Mouse (Mus musculus) MEL (cell line): Measurements from ENCODE around the gene Usp29. TPM values are rescaled to one million over a fixed set of nuclear protein-coding genes. Genes with fewer than 3 reads are reported as not detected.

Source experiments
- DNase-seq: peaks from one replicate; pipeline ENCODE4 v3.0.0; 2011; ENCODE audit warnings: low read depth, low spot score
- H3K27ac ChIP-seq: 2 replicates; pipeline ENCODE4 v1.5.1; 2012; ENCODE audit warnings: low read depth, mild to moderate bottlenecking, control low read depth, low read length, moderate library complexity; ENCODE audit not compliant: control insufficient read depth
- H3K27me3 ChIP-seq, 2 experiments: fragments of 150-350 bp in 1 of 2; sonication (generic) in 1 of 2; 2 replicates each; pipeline ENCODE4 v1.6.1; 2012; ENCODE audit warnings: low read length in 2 of 2, mild to moderate bottlenecking in 2 of 2, improper control_type of control experiment in 1 of 2, moderate library complexity in 1 of 2; ENCODE audit not compliant: insufficient read depth in 2 of 2, control insufficient read depth in 1 of 2
- H3K36me3 ChIP-seq, 2 experiments: 2 replicates each; pipeline ENCODE4 v1.6.1; 2012 to 2014; ENCODE audit warnings: low read length in 2 of 2, improper control_type of control experiment in 1 of 2, inconsistent platforms in 1 of 2, mild to moderate bottlenecking in 1 of 2; ENCODE audit not compliant: insufficient read depth in 2 of 2, control insufficient read depth in 1 of 2
- H3K4me1 ChIP-seq, 2 experiments: fragments of 150-350 bp in 1 of 2; sonication (generic) in 1 of 2; 2 replicates each; pipeline ENCODE4 v1.6.1; 2012; ENCODE audit warnings: low read length in 2 of 2, improper control_type of control experiment in 1 of 2, mild to moderate bottlenecking in 1 of 2; ENCODE audit not compliant: insufficient read depth in 2 of 2, control insufficient read depth in 1 of 2
- H3K4me3 ChIP-seq, 2 experiments: fragments of 150-350 bp in 1 of 2; sonication (generic) in 1 of 2; 2 replicates each; pipeline ENCODE4 v1.5.1; 2012; ENCODE audit warnings: low read depth in 2 of 2, low read length in 2 of 2, mild to moderate bottlenecking in 2 of 2, moderate library complexity in 2 of 2, control low read depth in 1 of 2, improper control_type of control experiment in 1 of 2; ENCODE audit not compliant: control insufficient read depth in 1 of 2, insufficient read depth in 1 of 2
- H3K79me2 ChIP-seq: 2 replicates; pipeline ENCODE4 v1.6.1; 2012; ENCODE audit warnings: mild to moderate bottlenecking, low read length, moderate library complexity; ENCODE audit not compliant: control insufficient read depth, poor library complexity, insufficient read depth
- H3K9ac ChIP-seq: 2 replicates; pipeline ENCODE4 v1.6.1; 2012; ENCODE audit warnings: low read depth, mild to moderate bottlenecking, control low read depth, low read length, moderate library complexity; ENCODE audit not compliant: control insufficient read depth, poor library complexity, severe bottlenecking
- H3K9me3 ChIP-seq: fragments of 150-350 bp; sonication (generic); replicated peaks from 2 replicates; pipeline ENCODE4 v1.6.1; 2012; ENCODE audit warnings: mild to moderate bottlenecking, low read length, improper control_type of control experiment, moderate library complexity; ENCODE audit not compliant: insufficient read depth
- CHD1 ChIP-seq: IDR thresholded peaks from 2 replicates; pipeline ENCODE4 v1.6.1; 2012; ENCODE audit warnings: low read depth, mild to moderate bottlenecking, inconsistent platforms, low read length, improper control_type of control experiment
- CTCF ChIP-seq, 3 experiments: IDR thresholded peaks in 2 of 3; conservative IDR thresholded peaks in 1 of 3; 2 replicates each; pipeline ENCODE4 v1.5.1; 2011 to 2012; ENCODE audit warnings: low read length in 3 of 3, low read depth in 2 of 3, mild to moderate bottlenecking in 2 of 3, improper control_type of control experiment in 1 of 3, inconsistent platforms in 1 of 3, mixed read lengths in 1 of 3, moderate library complexity in 1 of 3; ENCODE audit not compliant: control insufficient read depth in 1 of 3, insufficient read depth in 1 of 3, poor library complexity in 1 of 3, severe bottlenecking in 1 of 3
- E2F4 ChIP-seq: IDR thresholded peaks from 2 replicates; pipeline ENCODE4 v1.6.1; 2011; ENCODE audit warnings: low read depth, low read length, improper control_type of control experiment, borderline replicate concordance
- ELF1 ChIP-seq: IDR thresholded peaks from 2 replicates; pipeline ENCODE4 v1.6.1; 2014; ENCODE audit warnings: low read depth, mild to moderate bottlenecking, inconsistent platforms, low read length, improper control_type of control experiment, moderate library complexity
- ETS1 ChIP-seq: IDR thresholded peaks from 2 replicates; pipeline ENCODE4 v1.6.1; 2012; ENCODE audit warnings: low read depth, mild to moderate bottlenecking, inconsistent platforms, low read length, improper control_type of control experiment, moderate library complexity
- GATA1 ChIP-seq: IDR thresholded peaks from 2 replicates; pipeline ENCODE4 v1.6.1; 2011; ENCODE audit warnings: low read depth, low read length, improper control_type of control experiment
- HCFC1 ChIP-seq: IDR thresholded peaks from 2 replicates; pipeline ENCODE4 v1.6.1; 2012; ENCODE audit warnings: low read depth, mild to moderate bottlenecking, inconsistent platforms, low read length, improper control_type of control experiment, moderate library complexity
- JUND ChIP-seq: IDR thresholded peaks from 2 replicates; pipeline ENCODE4 v1.6.1; 2011; ENCODE audit warnings: low read depth, mild to moderate bottlenecking, improper control_type of control experiment, low read length
- KAT2A ChIP-seq: conservative IDR thresholded peaks from 2 replicates; pipeline ENCODE4 v1.6.1; 2012; ENCODE audit warnings: low read depth, low read length, improper control_type of control experiment, inconsistent platforms
- MAX ChIP-seq: IDR thresholded peaks from 2 replicates; pipeline ENCODE4 v1.6.1; 2011; ENCODE audit warnings: low read length, improper control_type of control experiment
- MAZ ChIP-seq: IDR thresholded peaks from 2 replicates; pipeline ENCODE4 v1.6.1; 2012; ENCODE audit warnings: low read depth, mild to moderate bottlenecking, inconsistent platforms, low read length, improper control_type of control experiment
- MEF2A ChIP-seq: IDR thresholded peaks from 2 replicates; pipeline ENCODE4 v1.6.1; 2014; ENCODE audit warnings: low read depth, mild to moderate bottlenecking, inconsistent platforms, low read length, improper control_type of control experiment; ENCODE audit not compliant: poor library complexity, insufficient replicate concordance, severe bottlenecking; ENCODE audit errors: extremely low read depth
- MYB ChIP-seq: IDR thresholded peaks from 2 replicates; pipeline ENCODE4 v1.6.1; 2011; ENCODE audit warnings: mild to moderate bottlenecking, low read depth, low read length, improper control_type of control experiment
- NELFE ChIP-seq: IDR thresholded peaks from 2 replicates; pipeline ENCODE4 v1.6.1; 2011; ENCODE audit warnings: low read depth, low read length, improper control_type of control experiment
- NRF1 ChIP-seq: IDR thresholded peaks from 2 replicates; pipeline ENCODE4 v1.6.1; 2014; ENCODE audit warnings: low read depth, mild to moderate bottlenecking, inconsistent platforms, low read length, improper control_type of control experiment, moderate library complexity; ENCODE audit not compliant: poor library complexity, insufficient read depth, severe bottlenecking
- POLR2AphosphoS2 ChIP-seq: IDR thresholded peaks from 2 replicates; pipeline ENCODE4 v1.6.1; 2011; ENCODE audit warnings: low read length, improper control_type of control experiment
- RAD21 ChIP-seq: IDR thresholded peaks from 2 replicates; pipeline ENCODE4 v1.6.1; 2011; ENCODE audit warnings: mild to moderate bottlenecking, low read depth, low read length, improper control_type of control experiment
- SMC3 ChIP-seq: IDR thresholded peaks from 2 replicates; pipeline ENCODE4 v1.6.1; 2011; ENCODE audit warnings: low read depth, low read length, improper control_type of control experiment
- TAL1 ChIP-seq: IDR thresholded peaks from 2 replicates; pipeline ENCODE4 v1.6.1; 2012; ENCODE audit warnings: mild to moderate bottlenecking, inconsistent platforms, low read length, moderate library complexity, mixed read lengths
- TCF12 ChIP-seq: IDR thresholded peaks from 2 replicates; pipeline ENCODE4 v1.6.1; 2014; ENCODE audit warnings: low read depth, mild to moderate bottlenecking, inconsistent platforms, low read length, improper control_type of control experiment, moderate library complexity
- USF1 ChIP-seq: IDR thresholded peaks from 2 replicates; pipeline ENCODE4 v1.6.1; 2014; ENCODE audit warnings: low read depth, mild to moderate bottlenecking, inconsistent platforms, low read length, improper control_type of control experiment, moderate library complexity
- ZMIZ1 ChIP-seq: IDR thresholded peaks from 2 replicates; pipeline ENCODE4 v1.6.1; 2012; ENCODE audit warnings: low read depth, mild to moderate bottlenecking, inconsistent platforms, low read length, improper control_type of control experiment, moderate library complexity
- polyA plus RNA-seq, 2 experiments: library from polyadenylated mRNA; stranded (reverse) in 1 of 2; unstranded in 1 of 2; fragments of >175 nt in 1 of 2; fragments of >200 nt in 1 of 2; gene quantifications; 2 replicates each; pipeline versions ENCODE4 v1.2.1 to v1.2.4; 2012; ENCODE audit warnings: low replicate concordance in 2 of 2, low read depth in 1 of 2; ENCODE audit not compliant: insufficient read length in 2 of 2, insufficient read depth in 1 of 2, missing spikeins in 1 of 2
- total RNA-seq: library from RNA; depleted of rRNA; stranded (reverse); fragments of 300-350 nt; gene quantifications from 2 replicates; pipeline ENCODE4 v1.2.3, GENCODE M21; 2012

Usp29 gene
- total and polyA plus RNA-seq, 3 experiments = not detected

- H3K4me1 ChIP-seq = no peaks in the 10 kb centered on the region
- H3K27ac ChIP-seq = no peak overlapping the region
- no peak overlapping the region for H3K4me3 ChIP-seq
- TF ChIP-seq TAL1 (no peak), ELF1 (no peak), GATA1 (no peak), MAZ (no peak), ZMIZ1 (no peak)
- no peaks in the 10 kb centered on the region for H3K27me3 ChIP-seq
- DNase-seq = no peak
- no peak overlapping the region for H3K9ac ChIP-seq
- H3K36me3 ChIP-seq = no peaks in the 10 kb centered on the region
- H3K79me2 ChIP-seq = no peaks in the 10 kb centered on the region
- no peaks in the 10 kb centered on the region for H3K9me3 ChIP-seq
Observed at GRCm38 (mm10) chr7:6923515-6923914, 193.1 kb downstream of the Usp29 start.

GRCm38 (mm10) chr7:6925926-6926730 lies 195.8 kb downstream of the Usp29 start:
- DNase-seq = no peak
- Histone ChIP-seq H3K4me3 (no peak overlapping the region), H3K9ac (no peak overlapping the region), H3K27me3 (no peaks in the 10 kb centered on the region), H3K27ac (no peak overlapping the region), H3K79me2 (no peaks in the 10 kb centered on the region), H3K36me3 (no peaks in the 10 kb centered on the region), H3K9me3 (no peaks in the 10 kb centered on the region), H3K4me1 (no peaks in the 10 kb centered on the region)
- no peak for TF ChIP-seq RAD21
- no peak for TF ChIP-seq MAX
- no peak for TF ChIP-seq CHD1
- TF ChIP-seq E2F4 = no peak
- TF ChIP-seq TCF12 = no peak
- TF ChIP-seq MEF2A = no peak
- TF ChIP-seq USF1 = no peak
- TF ChIP-seq CTCF (IDR thresholded peaks at IDR 0.05 in 2 of 3, conservative IDR thresholded peaks at IDR 0.05 in 1 of 3; ENCODE audit: control insufficient read depth in 1 of 3, insufficient read depth in 1 of 3, low read depth in 2 of 3, low read length in 3 of 3, poor library complexity in 1 of 3, severe bottlenecking in 1 of 3) = no peak
- TF ChIP-seq ETS1 = no peak
- TF ChIP-seq KAT2A = no peak
- no peak for TF ChIP-seq SMC3
- no peak for TF ChIP-seq MYB
- TF ChIP-seq HCFC1 = no peak
- TF ChIP-seq NRF1 = no peak
- no peak for TF ChIP-seq NELFE
- no peak for TF ChIP-seq POLR2AphosphoS2
- TF ChIP-seq JUND = no peak
